Mouse (Mus musculus): Measurements from ENCODE around the gene 1700022I11Rik. TPM values are rescaled to one million over a fixed set of nuclear protein-coding genes. Genes with fewer than 3 reads are reported as not detected.
A peak's percentile ranks its signal among the peaks of the same experiment; 100 is the strongest.

1700022I11Rik gene
- total RNA-seq, 2 experiments from 2014 or later = not detected

GRCm38 (mm10) chr4:43001272-43001671 is 31.9 kb downstream of the 1700022I11Rik start:
- no peak for DNase-seq

GRCm38 (mm10) chr4:43002756-43003439 is 33.5 kb downstream of the 1700022I11Rik start:
- DNase-seq = peak; percentile 31

GRCm38 (mm10) chr4:43004951-43005350 is 35.5 kb downstream of the 1700022I11Rik start:
- DNase-seq = no peak

- DNase-seq = no peak
Measured at GRCm38 (mm10) chr4:43005765-43006164, 36.4 kb downstream of the 1700022I11Rik start.

GRCm38 (mm10) chr4:43010161-43011038 is 41.0 kb downstream of the 1700022I11Rik start, which contains the start of gene Fancg:
Gene Fancg, minus strand, starts transcription at chr4:43010506.
- DNase-seq = peak; percentile 75

- DNase-seq = no peak
Measured at GRCm38 (mm10) chr4:43012091-43012490, 42.7 kb downstream of the 1700022I11Rik start.

- no peak for DNase-seq
Measured at GRCm38 (mm10) chr4:43018156-43018555, 48.8 kb downstream of the 1700022I11Rik start.

GRCm38 (mm10) chr4:43019176-43019575 is 49.8 kb downstream of the 1700022I11Rik start:
- no peak for DNase-seq

- no peak for DNase-seq
Measured at GRCm38 (mm10) chr4:43019641-43020465, 50.4 kb downstream of the 1700022I11Rik start.

GRCm38 (mm10) chr4:43020876-43021275 is 51.5 kb downstream of the 1700022I11Rik start:
- no peak for DNase-seq

GRCm38 (mm10) chr4:43021341-43021740 is 51.9 kb downstream of the 1700022I11Rik start:
- no peak for DNase-seq

- no peak for DNase-seq
Measured at GRCm38 (mm10) chr4:43024673-43025072, 55.3 kb downstream of the 1700022I11Rik start.

- DNase-seq = peak; percentile 96
Measured at GRCm38 (mm10) chr4:43025084-43025960, 55.9 kb downstream of the 1700022I11Rik start, which contains the start of gene Pigo. Gene Pigo, minus strand, starts transcription at chr4:43025819.

- DNase-seq = no peak
Measured at GRCm38 (mm10) chr4:43029121-43029520, 59.7 kb downstream of the 1700022I11Rik start.

GRCm38 (mm10) chr4:43029749-43030148 is 60.3 kb downstream of the 1700022I11Rik start:
- DNase-seq = no peak

- DNase-seq = no peak
Measured at GRCm38 (mm10) chr4:43030352-43030751, 60.9 kb downstream of the 1700022I11Rik start.

- DNase-seq = peak; percentile 44
Measured at GRCm38 (mm10) chr4:43030780-43031230, 61.4 kb downstream of the 1700022I11Rik start.

GRCm38 (mm10) chr4:43031237-43031995 is 62.0 kb downstream of the 1700022I11Rik start, which contains the start of gene Stoml2:
Gene Stoml2, minus strand, starts transcription at chr4:43031710.
- DNase-seq = peak; percentile 87

- DNase-seq = no peak
Measured at GRCm38 (mm10) chr4:43032501-43032900, 63.1 kb downstream of the 1700022I11Rik start.

Data from gastrocnemius, postnatal 10 days (tissue).